Mouse (Mus musculus) embryonic facial prominence, embryonic 10.5 days (tissue): Measurements from ENCODE around the gene Igfbp4. TPM values are rescaled to one million over a fixed set of nuclear protein-coding genes. Genes with fewer than 3 reads are reported as not detected.

Source experiments
- DNase-seq: peaks from one replicate; pipeline ENCODE4 v3.0.0-alpha.2; 2017; ENCODE audit warnings: low spot score
- H3K27ac ChIP-seq: fragments of 300-500 bp; sonication (generic); replicated peaks from 2 replicates; pipeline ENCODE4 v1.5.1; 2016; ENCODE audit warnings: mild to moderate bottlenecking
- H3K27me3 ChIP-seq: fragments of 300-500 bp; sonication (generic); replicated peaks from 2 replicates; pipeline ENCODE4 v1.6.1; 2016; ENCODE audit warnings: low read depth, mild to moderate bottlenecking; ENCODE audit not compliant: poor library complexity, severe bottlenecking
- H3K36me3 ChIP-seq: fragments of 300-500 bp; sonication (generic); replicated peaks from 2 replicates; pipeline ENCODE4 v1.6.1; 2016; ENCODE audit warnings: mild to moderate bottlenecking, moderate library complexity
- H3K4me1 ChIP-seq: fragments of 300-500 bp; sonication (generic); 2 replicates; pipeline ENCODE4 v1.6.1; 2016
- H3K4me3 ChIP-seq: fragments of 300-500 bp; sonication (generic); 2 replicates; pipeline ENCODE4 v1.5.1; 2016; ENCODE audit warnings: mild to moderate bottlenecking, moderate library complexity
- H3K9me3 ChIP-seq: fragments of 300-500 bp; sonication (generic); 2 replicates; pipeline ENCODE4 v1.6.1; 2016; ENCODE audit warnings: mild to moderate bottlenecking
- WGBS: fragments of 180-500 bp; shearing (Covaris S2); methylation state at CpG from one replicate; pipeline ENCODE4 v1.1.7; 2016; 5-methylcytosine and 5-hydroxymethylcytosine counted together
- polyA plus RNA-seq: library from polyadenylated mRNA; unstranded; fragments of >200 nt; fragmentation: Nextera tagmentation; extraction: Ambion mirVana; gene quantifications from 2 replicates; pipeline ENCODE4 v1.2.1, GENCODE M21; 2016

Igfbp4 gene
- polyA plus RNA-seq, 1 experiment from 2014 or later = 658 TPM

GRCm38 (mm10) chr11:99091666-99092065 lies 50.6 kb downstream of the Igfbp4 start:
- peaks cover 6% of the 10 kb centered on the region; the same call in 1 of the 2 replicates for H3K9me3 ChIP-seq
- no peak overlapping the region for H3K27ac ChIP-seq
- peaks cover 40% of the 10 kb centered on the region for H3K4me1 ChIP-seq
- no peak overlapping the region for H3K4me3 ChIP-seq
- no peaks in the 10 kb centered on the region for H3K36me3 ChIP-seq
- 67% methylated on average over 2 of the region's 2 CpGs for WGBS
- H3K27me3 ChIP-seq = no peaks in the 10 kb centered on the region
- DNase-seq = no peak

GRCm38 (mm10) chr11:99093740-99094139 lies 52.7 kb downstream of the Igfbp4 start:
- no peak overlapping the region for H3K27ac ChIP-seq
- no peaks in the 10 kb centered on the region for H3K36me3 ChIP-seq
- no peaks in the 10 kb centered on the region for H3K27me3 ChIP-seq
- DNase-seq = no peak
- WGBS = 86% methylated on average over 7 of the region's 7 CpGs
- no peak overlapping the region for H3K4me3 ChIP-seq
- peaks cover 6% of the 10 kb centered on the region; the same call in 1 of the 2 replicates for H3K9me3 ChIP-seq
- H3K4me1 ChIP-seq = peaks cover 38% of the 10 kb centered on the region

GRCm38 (mm10) chr11:99094911-99095676 lies 54.0 kb downstream of the Igfbp4 start:
- Histone ChIP-seq H3K36me3 (no peaks in the 10 kb centered on the region), H3K9me3 (peaks cover 6% of the 10 kb centered on the region; the same call in 1 of the 2 replicates), H3K27ac (peak overlapping the region; percentile 72), H3K27me3 (no peaks in the 10 kb centered on the region), H3K4me3 (no peak overlapping the region), H3K4me1 (peaks cover 33% of the 10 kb centered on the region)
- peak; percentile 43 for DNase-seq
- 46% methylated on average over 2 of the region's 2 CpGs for WGBS

GRCm38 (mm10) chr11:99095759-99096158 lies 54.7 kb downstream of the Igfbp4 start:
- 54% methylated on average over 4 of the region's 4 CpGs for WGBS
- H3K27ac ChIP-seq = peak overlapping the region; percentile 72
- H3K4me1 ChIP-seq = peaks cover 36% of the 10 kb centered on the region
- no peak overlapping the region for H3K4me3 ChIP-seq
- DNase-seq = no peak
- H3K9me3 ChIP-seq = peaks cover 6% of the 10 kb centered on the region; the same call in 1 of the 2 replicates
- H3K36me3 ChIP-seq = no peaks in the 10 kb centered on the region
- H3K27me3 ChIP-seq = no peaks in the 10 kb centered on the region

- Histone ChIP-seq H3K27me3 (no peaks in the 10 kb centered on the region), H3K9me3 (peaks cover 6% of the 10 kb centered on the region; the same call in 1 of the 2 replicates), H3K4me1 (peaks cover 36% of the 10 kb centered on the region), H3K27ac (peak overlapping the region; percentile 72), H3K36me3 (no peaks in the 10 kb centered on the region), H3K4me3 (no peak overlapping the region)
- no peak for DNase-seq
- WGBS = 73% methylated on average over 4 of the region's 4 CpGs
These were observed 55.4 kb downstream of the Igfbp4 start for GRCm38 (mm10) chr11:99096417-99096816.

GRCm38 (mm10) chr11:99096996-99097774 lies 56.1 kb downstream of the Igfbp4 start:
- peak overlapping the region; percentile 8; the same call in 1 of the 2 replicates for H3K27ac ChIP-seq
- H3K4me1 ChIP-seq = peaks cover 30% of the 10 kb centered on the region
- no peaks in the 10 kb centered on the region for H3K36me3 ChIP-seq
- H3K4me3 ChIP-seq = no peak overlapping the region
- H3K9me3 ChIP-seq = peaks cover 6% of the 10 kb centered on the region; the same call in 1 of the 2 replicates
- H3K27me3 ChIP-seq = no peaks in the 10 kb centered on the region
- DNase-seq = no peak
- WGBS = 71% methylated on average over 8 of the region's 8 CpGs

GRCm38 (mm10) chr11:99098924-99099323 lies 57.9 kb downstream of the Igfbp4 start:
- H3K27ac ChIP-seq = peak overlapping the region; percentile 63; the same call in 1 of the 2 replicates
- 88% methylated on average over 9 of the region's 9 CpGs for WGBS
- H3K4me3 ChIP-seq = no peak overlapping the region

GRCm38 (mm10) chr11:99099516-99099915 lies 58.5 kb downstream of the Igfbp4 start:
- DNase-seq = no peak
- Histone ChIP-seq H3K4me1 (peaks cover 35% of the 10 kb centered on the region), H3K9me3 (peaks cover 6% of the 10 kb centered on the region; the same call in 1 of the 2 replicates), H3K27ac (no peak overlapping the region), H3K27me3 (no peaks in the 10 kb centered on the region), H3K4me3 (no peak overlapping the region), H3K36me3 (no peaks in the 10 kb centered on the region)
- WGBS = 87% methylated on average over 7 of the region's 7 CpGs

More at GRCm38 (mm10) chr11:99098924-99099323, 57.9 kb downstream of the Igfbp4 start:
- H3K27me3 ChIP-seq = no peaks in the 10 kb centered on the region
- peaks cover 6% of the 10 kb centered on the region; the same call in 1 of the 2 replicates for H3K9me3 ChIP-seq
- DNase-seq = no peak
- peaks cover 35% of the 10 kb centered on the region for H3K4me1 ChIP-seq
- H3K36me3 ChIP-seq = no peaks in the 10 kb centered on the region

- DNase-seq = no peak
- 89% methylated on average over 5 of the region's 5 CpGs for WGBS
These were observed 59.2 kb downstream of the Igfbp4 start for GRCm38 (mm10) chr11:99100215-99100614.

GRCm38 (mm10) chr11:99101693-99102092 lies 60.6 kb downstream of the Igfbp4 start:
- Histone ChIP-seq H3K27ac (peak overlapping the region; percentile 14; the same call in 1 of the 2 replicates), H3K36me3 (no peaks in the 10 kb centered on the region), H3K9me3 (no peaks in the 10 kb centered on the region), H3K27me3 (no peaks in the 10 kb centered on the region), H3K4me1 (peaks cover 43% of the 10 kb centered on the region), H3K4me3 (no peak overlapping the region)
- DNase-seq = no peak
- WGBS = 86% methylated on average over 8 of the region's 8 CpGs

More at GRCm38 (mm10) chr11:99100215-99100614, 59.2 kb downstream of the Igfbp4 start:
- no peaks in the 10 kb centered on the region for H3K27me3 ChIP-seq
- H3K4me1 ChIP-seq = peaks cover 40% of the 10 kb centered on the region
- peak overlapping the region; percentile 44; the same call in 1 of the 2 replicates for H3K27ac ChIP-seq
- no peaks in the 10 kb centered on the region for H3K9me3 ChIP-seq
- no peaks in the 10 kb centered on the region for H3K36me3 ChIP-seq
- H3K4me3 ChIP-seq = no peak overlapping the region

GRCm38 (mm10) chr11:99102575-99103270 lies 61.7 kb downstream of the Igfbp4 start:
- Histone ChIP-seq H3K4me3 (no peak overlapping the region), H3K27me3 (no peaks in the 10 kb centered on the region), H3K9me3 (no peaks in the 10 kb centered on the region), H3K4me1 (peaks cover 48% of the 10 kb centered on the region), H3K27ac (peak overlapping the region; percentile 40), H3K36me3 (no peaks in the 10 kb centered on the region)
- 81% methylated on average over 9 of the region's 9 CpGs for WGBS
- DNase-seq = no peak
